Mouse (Mus musculus) heart, postnatal 4 days (tissue): ENCODE measurements around the gene Dse. TPM values are rescaled to one million over a fixed set of nuclear protein-coding genes. Genes with fewer than 3 reads are reported as not detected.
A peak's percentile ranks its signal among the peaks of the same experiment; 100 is the strongest.

ENCODE experiments used
- DNase-seq: peaks from one replicate; pipeline ENCODE4 v3.0.0; 2021
- total RNA-seq, 2 experiments: library from RNA; stranded (reverse); gene quantifications; 2 replicates each; pipeline ENCODE4 v1.2.3; 2021

Dse gene
- total RNA-seq, 2 experiments from 2014 or later, result 10.3 to 10.6 TPM

DNA sequence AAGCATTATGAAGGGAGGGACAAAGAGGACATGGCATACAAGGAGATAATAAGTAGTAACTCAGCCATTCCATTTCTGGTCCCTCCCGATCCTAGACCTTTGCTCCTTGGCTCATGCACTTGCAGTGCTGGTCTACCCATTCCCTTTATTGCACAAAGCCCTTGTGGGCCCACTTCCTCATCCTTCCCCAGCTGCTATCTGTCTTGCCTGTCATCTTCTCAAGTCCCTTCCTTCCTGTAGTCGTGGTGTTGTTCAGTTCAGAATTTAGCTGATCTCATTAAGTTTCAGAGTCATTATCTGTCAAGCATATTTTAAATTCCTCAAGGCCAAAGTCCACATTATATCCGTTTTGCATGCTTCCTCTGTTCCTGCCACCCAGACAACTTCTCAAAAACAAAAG lies 9.5 kb downstream of the Dse start:
- peak; percentile 23 for DNase-seq

GRCm38 (mm10) chr10:34197269-34197668 lies 10.2 kb downstream of the Dse start:
- DNase-seq, result no peak

DNA sequence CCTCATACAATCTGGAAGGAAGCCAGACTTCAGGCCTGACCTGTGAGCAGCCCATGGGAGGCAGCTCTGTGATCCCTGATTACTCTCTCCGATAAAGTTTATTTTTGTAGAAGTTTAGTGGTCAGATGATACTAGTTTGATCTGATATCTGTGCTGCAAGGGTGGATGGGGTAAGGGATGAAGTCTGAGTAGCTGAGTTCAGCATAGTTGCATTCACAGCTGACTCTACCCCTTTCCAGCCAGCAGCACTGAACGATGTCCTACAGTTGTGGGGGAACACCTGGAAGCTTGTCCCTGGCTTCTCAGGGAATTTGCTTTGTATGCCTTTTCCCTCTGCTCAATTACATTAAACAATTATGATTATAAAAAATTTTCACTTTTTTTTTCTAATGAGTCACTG lies 12.6 kb downstream of the Dse start:
- DNase-seq, result no peak

DNA sequence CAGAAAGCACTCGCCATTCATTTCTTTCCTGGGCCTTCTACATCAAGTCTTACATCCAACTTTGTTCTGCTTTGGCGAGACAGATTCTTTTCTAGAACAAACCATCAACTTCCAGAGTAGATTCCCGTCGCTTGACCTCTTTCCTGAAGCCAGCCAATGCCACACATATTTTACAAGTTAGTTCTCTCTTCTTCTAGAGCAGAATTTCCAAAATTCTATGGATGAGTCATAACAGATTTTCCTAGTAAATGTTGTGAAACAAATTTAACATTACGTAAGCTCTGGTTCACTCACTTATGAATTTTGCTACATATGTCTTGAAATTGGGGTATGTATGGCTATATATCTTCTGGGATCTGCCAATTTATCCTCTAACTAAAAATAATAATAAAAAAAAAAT lies 13.0 kb downstream of the Dse start:
- no peak for DNase-seq

DNA sequence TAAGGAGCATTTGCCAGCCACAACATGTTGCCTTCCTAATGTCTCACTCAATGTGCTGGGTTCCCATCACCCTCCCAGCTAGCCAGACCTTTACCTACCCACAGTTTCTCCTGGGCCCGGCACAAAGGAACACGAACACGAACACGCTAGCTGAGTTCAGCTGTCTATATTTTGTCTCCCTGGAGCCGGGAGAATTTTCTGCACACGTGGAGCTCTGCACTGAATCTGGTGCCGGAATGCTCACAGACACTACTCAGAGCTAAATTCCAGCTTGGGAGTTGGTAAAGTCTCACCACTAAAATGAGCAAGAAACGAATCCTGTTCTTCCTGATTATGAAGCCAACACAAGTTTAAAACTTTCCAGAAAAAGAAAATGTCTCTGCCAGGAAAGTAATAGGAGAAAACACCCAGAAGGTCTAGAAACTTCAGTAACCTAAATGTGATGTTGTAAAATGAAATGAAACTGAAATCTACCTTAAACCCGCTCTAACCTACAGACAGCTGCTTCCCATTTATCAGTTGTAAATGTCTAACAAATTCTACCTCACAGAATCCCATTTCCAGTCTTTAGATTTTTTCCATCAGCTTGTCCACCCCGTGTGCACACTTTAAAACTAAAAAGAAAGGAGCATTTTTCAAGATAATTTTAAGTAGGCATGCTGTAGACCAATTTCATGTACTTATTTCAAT lies 20.8 kb downstream of the Dse start:
- DNase-seq, result no peak

DNA sequence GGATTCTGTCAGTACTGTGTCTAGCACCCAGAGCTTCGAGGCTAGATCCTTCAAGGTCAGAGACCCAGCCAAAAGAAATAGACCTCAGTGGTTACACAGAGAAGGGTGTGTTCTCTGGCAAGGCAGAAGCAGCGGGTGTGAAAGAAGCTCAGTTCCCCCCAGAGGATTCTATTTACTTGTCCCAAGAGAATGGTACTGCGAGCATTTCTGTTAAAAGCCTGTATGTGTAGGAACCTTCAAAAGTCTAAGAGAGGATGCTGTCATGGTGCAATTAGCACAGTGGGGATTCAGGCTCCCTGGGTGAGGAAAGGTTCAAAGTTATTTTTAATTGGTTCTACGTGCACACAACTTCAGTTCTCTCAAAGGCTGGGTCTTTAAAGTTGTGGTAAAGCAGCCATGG lies 22.0 kb downstream of the Dse start:
- DNase-seq, result no peak

GRCm38 (mm10) chr10:34184956-34185355 lies 22.6 kb downstream of the Dse start:
- DNase-seq, result no peak

DNA sequence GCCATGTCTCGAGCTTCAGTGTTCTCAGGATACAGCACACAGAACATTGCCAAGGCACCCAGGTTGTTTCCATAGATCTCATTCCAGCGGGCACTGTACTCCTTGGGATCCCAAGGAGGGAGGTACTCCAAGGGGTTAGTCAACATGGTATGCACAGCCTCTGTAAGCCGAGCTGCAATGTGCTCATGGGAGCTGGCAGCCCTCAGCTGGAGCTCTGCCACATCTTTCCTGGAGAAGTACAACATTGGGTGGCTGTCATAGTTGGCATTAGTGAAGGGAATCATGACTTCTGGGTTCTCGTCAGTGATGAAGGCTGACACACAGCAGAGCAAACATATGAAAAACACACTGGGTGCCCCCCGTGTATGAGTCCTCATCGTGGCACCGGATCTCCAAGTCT lies 23.8 kb downstream of the Dse start:
- DNase-seq, result peak; percentile 54

GRCm38 (mm10) chr10:34175870-34176606 lies 31.5 kb downstream of the Dse start:
- no peak for DNase-seq

DNA sequence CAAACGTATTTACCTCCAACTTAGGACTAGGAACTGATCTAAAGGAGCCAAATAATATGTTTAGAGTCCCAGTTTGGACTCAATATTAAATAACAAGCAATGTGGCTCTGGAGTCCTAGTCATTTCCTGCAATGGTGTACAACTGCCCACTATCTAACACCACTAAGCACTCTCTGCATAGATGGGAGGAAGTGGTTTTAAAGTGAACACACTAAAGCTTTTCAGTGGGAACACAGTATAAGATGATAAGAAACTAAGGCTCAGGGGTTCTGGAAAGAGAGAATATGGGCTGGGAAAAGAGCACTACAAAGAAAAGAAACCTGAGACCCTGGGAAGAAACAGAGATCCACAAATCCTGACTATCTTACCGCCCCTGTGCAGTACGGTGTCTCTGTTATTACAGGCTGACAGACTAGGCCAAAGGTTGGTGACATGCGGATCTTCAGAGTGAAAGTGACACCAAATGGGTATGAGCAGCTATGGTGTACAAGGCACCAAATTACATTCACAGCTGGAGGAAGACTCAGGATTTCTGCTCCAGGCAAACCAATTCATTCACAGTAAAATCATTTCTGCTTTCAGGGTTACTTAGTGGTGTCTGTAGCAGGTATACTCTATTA lies 34.7 kb downstream of the Dse start:
- no peak for DNase-seq

GRCm38 (mm10) chr10:34171660-34172059 lies 35.9 kb downstream of the Dse start:
- no peak for DNase-seq

DNA sequence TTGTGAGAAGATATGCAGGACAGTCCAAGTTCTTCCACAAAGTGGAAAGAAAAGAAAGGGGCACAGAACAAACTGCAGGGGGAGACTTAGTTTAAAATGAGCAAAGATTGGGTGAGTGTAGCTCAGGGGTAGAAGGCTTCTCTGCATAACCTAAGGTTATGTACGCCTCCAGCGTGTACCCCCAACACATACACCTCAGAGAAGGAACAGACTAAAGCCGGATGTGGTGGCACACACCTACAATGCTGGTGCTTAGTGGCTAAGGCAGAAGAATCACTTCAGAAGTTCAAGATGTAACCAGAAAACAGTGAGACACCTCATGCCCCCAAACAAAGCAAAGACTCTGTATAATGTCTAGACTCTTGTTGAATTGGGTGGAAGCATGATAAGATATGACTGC lies 36.3 kb downstream of the Dse start:
- no peak for DNase-seq

- DNase-seq, result no peak
These were observed 40.5 kb downstream of the Dse start for GRCm38 (mm10) chr10:34166971-34167370.

GRCm38 (mm10) chr10:34155796-34156554 lies 51.5 kb downstream of the Dse start:
- no peak for DNase-seq

DNA sequence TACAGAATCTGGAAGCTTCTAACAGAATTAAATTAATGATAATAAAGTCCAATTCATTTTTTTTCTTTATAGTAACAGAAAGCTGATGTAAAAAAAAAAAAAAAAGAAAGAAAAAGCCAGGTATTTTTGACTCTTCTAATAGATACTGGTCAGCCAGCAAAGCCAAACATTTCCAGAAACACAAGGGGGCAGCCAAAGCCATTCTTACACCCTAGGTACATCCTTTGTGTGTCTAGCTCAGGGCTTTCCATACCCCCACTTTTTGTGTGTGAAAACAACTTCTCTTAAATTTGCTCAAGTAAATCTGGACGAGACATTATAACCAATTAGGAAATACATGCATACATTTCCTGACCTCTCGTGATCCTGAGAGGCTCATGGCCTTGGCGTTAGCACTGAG lies 55.7 kb downstream of the Dse start:
- peak; percentile 40 for DNase-seq

GRCm38 (mm10) chr10:34150454-34150853 lies 57.1 kb downstream of the Dse start:
- no peak for DNase-seq

GRCm38 (mm10) chr10:34149772-34150171 lies 57.7 kb downstream of the Dse start:
- DNase-seq, result no peak

GRCm38 (mm10) chr10:34141693-34142092 lies 65.8 kb downstream of the Dse start:
- DNase-seq, result no peak

DNA sequence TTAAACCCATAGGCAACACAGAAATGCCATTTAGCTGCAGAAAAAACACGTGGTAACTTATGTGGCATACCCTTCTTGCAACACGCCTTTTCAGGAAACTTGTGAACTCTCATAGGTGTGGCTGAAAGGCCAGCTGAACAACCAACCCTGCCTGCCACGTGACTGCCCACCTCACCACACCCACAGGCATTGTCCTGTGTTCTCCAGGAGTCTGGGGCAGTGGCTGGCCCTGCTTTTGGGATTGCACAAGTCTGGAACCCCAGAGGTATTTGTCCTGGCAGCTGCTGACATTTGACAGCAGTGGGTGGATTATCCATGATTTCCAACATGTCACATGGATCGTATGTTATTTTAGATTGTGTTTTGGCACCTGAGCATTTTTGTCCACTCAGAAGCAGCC lies 67.7 kb downstream of the Dse start:
- no peak for DNase-seq

GRCm38 (mm10) chr10:34138027-34138426 lies 69.5 kb downstream of the Dse start:
- DNase-seq, result no peak

DNA sequence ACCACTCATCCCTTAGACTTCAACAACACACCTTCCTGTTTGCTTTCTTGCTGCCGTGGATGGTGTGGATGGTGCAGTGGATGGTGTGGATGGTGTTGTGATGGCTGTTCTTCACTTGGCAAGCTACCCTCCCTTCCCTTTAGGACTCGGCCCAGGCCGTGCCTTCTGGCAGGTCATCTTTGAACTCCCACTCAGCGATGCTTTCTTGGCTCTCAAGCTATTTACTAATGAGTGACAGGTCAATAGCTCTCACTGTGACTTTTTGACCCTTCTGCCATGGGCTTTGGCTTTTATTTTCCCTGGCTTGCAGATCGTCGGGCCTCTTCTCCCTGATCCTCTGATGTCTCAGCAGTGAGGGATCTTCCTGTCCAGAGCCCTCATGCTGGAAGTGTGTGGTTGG lies 71.1 kb downstream of the Dse start:
- no peak for DNase-seq

- no peak for DNase-seq
These were observed 76.2 kb downstream of the Dse start for GRCm38 (mm10) chr10:34131356-34131755.

DNA sequence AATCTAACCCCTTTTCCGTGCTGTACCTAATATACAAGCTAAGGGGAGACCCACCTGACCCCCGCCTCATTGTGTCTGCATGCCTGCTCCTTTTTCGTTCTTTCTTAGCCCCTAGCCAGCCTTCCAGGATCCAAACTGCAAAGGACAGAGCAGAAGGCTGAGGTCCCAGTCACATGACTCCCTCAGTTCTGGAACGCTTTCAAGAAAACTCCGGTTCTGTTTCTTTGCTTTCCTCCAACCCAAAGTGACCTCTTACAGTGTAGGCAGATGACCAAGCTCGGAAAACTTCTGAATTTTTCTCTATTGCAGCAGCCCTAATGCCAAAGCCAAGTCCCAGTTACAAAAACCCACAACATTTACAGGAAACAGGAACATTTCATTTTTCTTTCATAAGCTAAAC lies 79.1 kb downstream of the Dse start:
- peak; percentile 26 for DNase-seq
